Mouse (Mus musculus) megakaryocyte, embryonic 14.5 days (primary cell): Measurements from ENCODE around the gene Prrxl1. TPM values are rescaled to one million over a fixed set of nuclear protein-coding genes. Genes with fewer than 3 reads are reported as not detected.
A peak's percentile ranks its signal among the peaks of the same experiment; 100 is the strongest.

Experiments
- H3K27me3 ChIP-seq: replicated peaks from 2 replicates; pipeline ENCODE3; 2012; ENCODE audit warnings: inconsistent platforms
- H3K36me3 ChIP-seq: replicated peaks from 2 replicates; pipeline ENCODE3; 2012; ENCODE audit warnings: low read length, inconsistent platforms, mixed read lengths
- H3K4me1 ChIP-seq: 2 replicates; pipeline ENCODE4 v1.6.1; 2012; ENCODE audit warnings: inconsistent platforms
- H3K4me3 ChIP-seq: replicated peaks from 2 replicates; pipeline ENCODE3; 2012; ENCODE audit warnings: moderate library complexity, mild to moderate bottlenecking, inconsistent platforms
- H3K9me3 ChIP-seq: 2 replicates; pipeline ENCODE4 v1.6.1; 2012; ENCODE audit warnings: inconsistent platforms
- FLI1 ChIP-seq: IDR thresholded peaks from 2 replicates; pipeline ENCODE4 v1.6.1; 2012; ENCODE audit warnings: low read length, inconsistent platforms, mixed read lengths
- GATA1 ChIP-seq: IDR thresholded peaks from 3 replicates; pipeline ENCODE4 v1.6.1; 2012; ENCODE audit warnings: mixed read lengths, low read length, inconsistent platforms, borderline replicate concordance
- polyA plus RNA-seq: library from polyadenylated mRNA; stranded (reverse); fragments of >175 nt; gene quantifications from 2 replicates; pipeline ENCODE4 v1.2.3, GENCODE M21; 2012; ENCODE audit warnings: low replicate concordance; ENCODE audit not compliant: insufficient read depth

Gene Prrxl1
- polyA plus RNA-seq, 1 experiment = 0.04 TPM

- Histone ChIP-seq H3K4me1 (no peaks in the 10 kb centered on the region), H3K27me3 (peaks cover 85% of the 10 kb centered on the region), H3K9me3 (no peaks in the 10 kb centered on the region), H3K36me3 (no peaks in the 10 kb centered on the region), H3K4me3 (no peak overlapping the region)
- TF ChIP-seq GATA1 (no peak), FLI1 (no peak)
Observed at GRCm38 (mm10) chr14:32590377-32590776, 8.8 kb upstream of the Prrxl1 start.

DNA sequence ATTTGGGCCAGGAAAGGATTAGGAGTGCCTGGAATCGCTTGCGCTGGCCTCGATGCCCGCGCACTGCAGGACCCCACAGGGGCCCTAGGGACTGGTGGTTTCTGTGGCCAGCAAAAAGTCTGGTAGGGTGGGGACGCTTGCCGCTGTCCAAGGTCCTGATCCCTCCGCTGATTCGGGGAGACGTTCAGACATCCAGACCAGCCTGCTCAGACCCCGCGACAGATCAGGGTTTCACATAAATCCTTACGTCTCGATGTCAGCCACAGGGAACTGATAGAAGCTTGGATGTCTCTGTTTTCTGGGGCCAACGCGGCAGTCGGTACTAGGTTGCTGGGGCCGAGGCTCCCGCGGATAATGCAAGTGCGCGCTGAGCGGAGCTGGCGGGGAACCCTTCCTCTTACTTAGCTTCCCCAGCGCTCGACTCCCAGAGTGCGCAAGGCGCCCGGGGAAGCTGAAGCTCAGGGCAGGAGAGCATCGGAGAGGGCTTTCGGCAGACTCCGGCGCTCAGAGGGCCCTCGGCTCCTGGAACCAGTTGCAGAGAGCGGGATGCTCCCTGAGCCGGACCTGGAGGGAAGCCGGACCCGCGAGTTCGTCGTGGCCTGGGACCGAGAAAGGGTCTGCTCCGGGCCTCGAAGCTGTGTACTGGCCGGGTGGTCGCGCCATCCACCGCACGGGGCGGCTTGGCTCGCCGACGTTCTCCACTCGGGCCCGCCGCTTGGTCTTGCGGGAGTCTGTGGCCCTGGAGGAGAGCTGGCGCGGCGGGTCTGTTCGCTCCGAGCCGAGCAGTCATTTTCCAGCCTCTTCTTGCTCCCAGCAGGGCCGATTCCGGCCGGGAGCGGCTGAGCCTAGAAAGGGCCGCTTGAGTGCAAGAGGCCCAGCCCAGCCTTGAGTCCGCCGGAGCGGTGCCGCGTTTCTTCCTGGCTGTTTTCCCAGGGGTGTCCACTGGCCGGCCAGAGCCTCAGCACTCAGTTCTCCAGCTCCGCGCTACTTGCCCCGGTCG is 1.7 kb upstream of the Prrxl1 start:
- Histone ChIP-seq H3K27me3 (peaks cover 94% of the 10 kb centered on the region), H3K36me3 (no peaks in the 10 kb centered on the region), H3K9me3 (peaks cover 4% of the 10 kb centered on the region; the same call in 1 of the 2 replicates), H3K4me3 (no peak overlapping the region), H3K4me1 (peaks cover 11% of the 10 kb centered on the region)
- TF ChIP-seq FLI1 = no peak

GRCm38 (mm10) chr14:32598437-32599219 is 579 bp upstream of the Prrxl1 start:
- Histone ChIP-seq H3K27me3 (peaks cover 93% of the 10 kb centered on the region), H3K9me3 (peaks cover 4% of the 10 kb centered on the region; the same call in 1 of the 2 replicates), H3K4me3 (no peak overlapping the region), H3K36me3 (no peaks in the 10 kb centered on the region), H3K4me1 (peaks cover 11% of the 10 kb centered on the region)
- TF ChIP-seq FLI1 (no peak), GATA1 (no peak)

GRCm38 (mm10) chr14:32600110-32600509 is 903 bp downstream of the Prrxl1 start:
- Histone ChIP-seq H3K4me1 (peaks cover 11% of the 10 kb centered on the region), H3K36me3 (no peaks in the 10 kb centered on the region), H3K4me3 (no peak overlapping the region), H3K27me3 (peaks cover 89% of the 10 kb centered on the region), H3K9me3 (peaks cover 4% of the 10 kb centered on the region; the same call in 1 of the 2 replicates)
- TF ChIP-seq FLI1 (no peak), GATA1 (no peak)

DNA sequence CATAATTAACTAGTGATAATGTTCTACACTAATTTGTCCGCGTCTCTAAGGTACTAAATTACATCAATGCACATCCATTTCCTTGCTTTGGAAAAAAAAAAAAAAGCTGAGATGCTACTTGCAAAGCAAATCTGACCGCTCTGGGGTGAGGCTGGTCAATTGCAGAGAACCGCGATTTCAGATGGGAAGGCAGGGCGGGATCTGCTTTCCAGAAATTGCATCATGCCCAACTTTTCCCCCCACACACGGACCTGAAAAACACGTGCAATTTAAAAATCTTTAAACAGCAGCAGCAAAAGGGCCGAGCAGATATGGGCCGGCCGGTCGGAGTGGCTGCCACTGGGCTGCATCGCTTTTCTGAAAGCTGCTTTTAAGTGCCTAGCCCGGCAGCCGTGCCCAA is 6.3 kb downstream of the Prrxl1 start:
- no peaks in the 10 kb centered on the region for H3K9me3 ChIP-seq
- H3K4me3 ChIP-seq = no peak overlapping the region
- H3K4me1 ChIP-seq = no peaks in the 10 kb centered on the region
- no peaks in the 10 kb centered on the region for H3K36me3 ChIP-seq
- peaks cover 76% of the 10 kb centered on the region for H3K27me3 ChIP-seq
- TF ChIP-seq GATA1 (no peak), FLI1 (no peak)

DNA sequence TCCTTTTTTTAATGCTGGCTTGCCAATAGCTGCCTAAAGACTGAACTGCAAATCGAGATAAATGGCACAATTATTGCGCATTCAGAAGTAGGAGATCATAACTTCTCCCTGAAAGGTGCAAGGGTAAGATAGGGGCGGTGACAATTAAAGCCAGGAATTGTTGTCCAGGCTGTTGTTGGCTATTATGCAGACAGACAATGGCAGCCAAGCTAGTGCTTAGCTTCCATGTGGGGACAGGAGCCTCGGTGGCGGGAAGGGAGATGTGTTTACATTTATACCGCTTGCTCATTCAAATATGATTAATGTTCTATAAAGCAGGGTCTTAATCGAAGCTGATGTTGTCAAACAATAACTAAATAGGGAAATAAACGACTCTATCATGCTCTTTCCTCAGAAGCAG is 7.1 kb downstream of the Prrxl1 start:
- H3K9me3 ChIP-seq = no peaks in the 10 kb centered on the region
- peaks cover 75% of the 10 kb centered on the region for H3K27me3 ChIP-seq
- TF ChIP-seq FLI1 (no peak), GATA1 (no peak)
- no peaks in the 10 kb centered on the region for H3K36me3 ChIP-seq
- H3K4me3 ChIP-seq = no peak overlapping the region
- no peaks in the 10 kb centered on the region for H3K4me1 ChIP-seq

- TF ChIP-seq GATA1 = no peak
- Histone ChIP-seq H3K36me3 (no peaks in the 10 kb centered on the region), H3K9me3 (no peaks in the 10 kb centered on the region), H3K27me3 (peaks cover 76% of the 10 kb centered on the region), H3K4me3 (no peak overlapping the region), H3K4me1 (no peaks in the 10 kb centered on the region)
Observed at GRCm38 (mm10) chr14:32609392-32609791, 10.2 kb downstream of the Prrxl1 start.

GRCm38 (mm10) chr14:32617253-32617652 is 18.0 kb downstream of the Prrxl1 start:
- Histone ChIP-seq H3K4me1 (no peaks in the 10 kb centered on the region), H3K27me3 (peaks cover 67% of the 10 kb centered on the region), H3K9me3 (no peaks in the 10 kb centered on the region), H3K4me3 (no peak overlapping the region), H3K36me3 (no peaks in the 10 kb centered on the region)
- TF ChIP-seq GATA1 (no peak), FLI1 (no peak)

- Histone ChIP-seq H3K36me3 (no peaks in the 10 kb centered on the region), H3K4me3 (no peak overlapping the region), H3K4me1 (peaks cover 20% of the 10 kb centered on the region), H3K9me3 (no peaks in the 10 kb centered on the region), H3K27me3 (peaks cover 72% of the 10 kb centered on the region)
- TF ChIP-seq GATA1 (no peak), FLI1 (no peak)
Observed at GRCm38 (mm10) chr14:32624245-32624644, 25.0 kb downstream of the Prrxl1 start.

- Histone ChIP-seq H3K36me3 (no peaks in the 10 kb centered on the region), H3K4me3 (peak overlapping the region; percentile 14), H3K27me3 (peaks cover 71% of the 10 kb centered on the region), H3K4me1 (peaks cover 24% of the 10 kb centered on the region), H3K9me3 (no peaks in the 10 kb centered on the region)
- TF ChIP-seq FLI1 (no peak), GATA1 (no peak)
Observed at GRCm38 (mm10) chr14:32624811-32625210, 25.6 kb downstream of the Prrxl1 start.
